Mouse (Mus musculus): ENCODE results near the gene Nufip1. TPM values are rescaled to one million over a fixed set of nuclear protein-coding genes. Genes with fewer than 3 reads are reported as not detected.

Gene Nufip1
- 16.8 and 17.5 TPM in 2 replicates for polyA plus RNA-seq (2015; fragmentation: Nextera tagmentation; extraction: Ambion mirVana)

- Histone ChIP-seq H3K9ac (replicated peaks; ENCODE audit: low read length) (peak within 1 kb of the TSS; percentile 94), H3K27me3 (ENCODE audit: insufficient read depth, low read length) (no peaks in the 10 kb centered on the region), H3K27ac (ENCODE audit: low read length) (peak within 1 kb of the TSS; percentile 80), H3K36me3 (ENCODE audit: insufficient read depth, low read length) (peaks cover 16% of the 10 kb centered on the region), H3K4me3 (ENCODE audit: low read length) (peak within 1 kb of the TSS; percentile 99), H3K9me3 (ENCODE audit: low read length) (no peaks in the 10 kb centered on the region), H3K4me1 (ENCODE audit: insufficient read depth, low read length) (peaks cover 15% of the 10 kb centered on the region), H3K4me2 (replicated peaks; ENCODE audit: low read depth, low read length) (peak within 1 kb of the TSS; percentile 92)
- ATAC-seq (ENCODE audit: low FRiP score, low TSS enrichment): peak; percentile 99
- under 1% methylated on average over 69 of the region's 69 CpGs for WGBS
Observed at GRCm38 (mm10) chr14:76110396-76111221, at the start of gene Nufip1, which contains the start of gene Gpalpp1. Nufip1 (plus strand) TSS chr14:76110891. Gpalpp1 (minus strand) TSS chr14:76110760.

GRCm38 (mm10) chr14:76067237-76067636 lies 43.5 kb upstream of the Nufip1 start:
- Histone ChIP-seq H3K9ac (replicated peaks; ENCODE audit: low read length) (no peak overlapping the region), H3K4me2 (replicated peaks; ENCODE audit: low read depth, low read length) (no peak overlapping the region), H3K36me3 (ENCODE audit: insufficient read depth, low read length) (no peaks in the 10 kb centered on the region), H3K27me3 (ENCODE audit: insufficient read depth, low read length) (no peaks in the 10 kb centered on the region), H3K27ac (ENCODE audit: low read length) (no peak overlapping the region), H3K4me1 (ENCODE audit: insufficient read depth, low read length) (no peaks in the 10 kb centered on the region), H3K4me3 (ENCODE audit: low read length) (no peak overlapping the region), H3K9me3 (ENCODE audit: low read length) (no peaks in the 10 kb centered on the region)
- no peak for ATAC-seq (ENCODE audit: low FRiP score, low TSS enrichment)
- whole genome bisulfite sequencing: 32% methylated on average over 1 of the region's 1 CpGs

DNA sequence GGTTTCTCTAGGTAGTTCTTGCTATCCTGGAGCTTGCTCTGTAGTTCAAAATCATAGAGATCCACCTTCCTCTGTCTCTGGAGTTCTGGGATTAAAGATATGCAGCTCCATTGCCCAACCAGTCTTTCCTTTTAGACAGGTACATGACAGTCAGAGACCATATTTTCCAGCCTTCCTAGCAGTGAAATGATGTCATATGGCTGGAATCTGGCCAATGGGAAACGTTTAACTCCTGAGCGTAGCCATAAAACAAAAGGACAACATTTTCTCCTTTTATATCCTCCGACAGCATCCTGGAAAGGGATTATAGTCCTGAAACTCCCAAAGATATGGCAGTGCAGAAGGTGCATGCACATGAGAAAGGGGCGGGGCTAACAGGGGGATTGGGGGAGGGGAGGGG lies 42.4 kb upstream of the Nufip1 start:
- WGBS: 59% methylated on average over 4 of the region's 4 CpGs
- no peak for ATAC-seq (ENCODE audit: low FRiP score, low TSS enrichment)

GRCm38 (mm10) chr14:76069296-76069695 lies 41.4 kb upstream of the Nufip1 start:
- no peaks in the 10 kb centered on the region for H3K4me1 ChIP-seq (ENCODE audit: insufficient read depth, low read length)
- H3K9ac ChIP-seq (replicated peaks; ENCODE audit: low read length): no peak overlapping the region
- no peaks in the 10 kb centered on the region for H3K36me3 ChIP-seq (ENCODE audit: insufficient read depth, low read length)
- WGBS: 64% methylated on average over 4 of the region's 4 CpGs
- no peak overlapping the region for H3K27ac ChIP-seq (ENCODE audit: low read length)
- no peaks in the 10 kb centered on the region for H3K27me3 ChIP-seq (ENCODE audit: insufficient read depth, low read length)
- no peak overlapping the region for H3K4me3 ChIP-seq (ENCODE audit: low read length)
- H3K9me3 ChIP-seq (ENCODE audit: low read length): no peaks in the 10 kb centered on the region
- H3K4me2 ChIP-seq (replicated peaks; ENCODE audit: low read depth, low read length): no peak overlapping the region
- ATAC-seq (ENCODE audit: low FRiP score, low TSS enrichment): no peak

More for the DNA sequence above, 42.4 kb upstream of the Nufip1 start:
- no peak overlapping the region for H3K4me2 ChIP-seq (replicated peaks; ENCODE audit: low read depth, low read length)
- H3K9ac ChIP-seq (replicated peaks; ENCODE audit: low read length): no peak overlapping the region
- H3K27ac ChIP-seq (ENCODE audit: low read length): no peak overlapping the region
- no peaks in the 10 kb centered on the region for H3K36me3 ChIP-seq (ENCODE audit: insufficient read depth, low read length)
- no peaks in the 10 kb centered on the region for H3K4me1 ChIP-seq (ENCODE audit: insufficient read depth, low read length)
- no peak overlapping the region for H3K4me3 ChIP-seq (ENCODE audit: low read length)
- H3K27me3 ChIP-seq (ENCODE audit: insufficient read depth, low read length): no peaks in the 10 kb centered on the region
- no peaks in the 10 kb centered on the region for H3K9me3 ChIP-seq (ENCODE audit: low read length)

DNA sequence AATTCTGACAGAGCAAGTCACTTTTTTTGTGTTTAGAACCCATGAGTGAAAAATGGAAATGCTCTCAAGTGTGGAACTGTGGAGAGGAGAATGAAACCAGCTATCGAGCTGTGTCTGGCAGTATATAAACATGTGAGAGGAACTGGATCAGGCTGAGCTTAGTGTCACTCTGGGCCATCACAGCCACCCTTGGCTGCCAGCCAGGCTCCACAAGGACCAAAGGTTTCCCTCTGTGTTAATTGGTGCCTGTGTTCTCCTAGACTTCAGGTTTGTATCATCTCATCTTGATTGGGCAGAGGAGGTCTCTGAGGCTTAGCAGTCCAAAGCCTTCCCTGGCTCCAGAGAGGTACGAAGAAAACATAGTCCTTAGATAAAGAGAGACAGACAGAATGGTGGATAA lies 38.1 kb upstream of the Nufip1 start:
- Histone ChIP-seq H3K4me3 (ENCODE audit: low read length) (no peak overlapping the region), H3K27ac (ENCODE audit: low read length) (no peak overlapping the region), H3K36me3 (ENCODE audit: insufficient read depth, low read length) (no peaks in the 10 kb centered on the region), H3K4me2 (replicated peaks; ENCODE audit: low read depth, low read length) (no peak overlapping the region), H3K4me1 (ENCODE audit: insufficient read depth, low read length) (no peaks in the 10 kb centered on the region), H3K9ac (replicated peaks; ENCODE audit: low read length) (no peak overlapping the region), H3K27me3 (ENCODE audit: insufficient read depth, low read length) (no peaks in the 10 kb centered on the region), H3K9me3 (ENCODE audit: low read length) (no peaks in the 10 kb centered on the region)
- ATAC-seq (ENCODE audit: low FRiP score, low TSS enrichment): no peak
- 67% methylated on average over 2 of the region's 2 CpGs for WGBS

- WGBS: 92% methylated on average over 1 of the region's 1 CpGs
- Histone ChIP-seq H3K36me3 (ENCODE audit: insufficient read depth, low read length) (no peaks in the 10 kb centered on the region), H3K27me3 (ENCODE audit: insufficient read depth, low read length) (no peaks in the 10 kb centered on the region), H3K4me1 (ENCODE audit: insufficient read depth, low read length) (no peaks in the 10 kb centered on the region), H3K27ac (ENCODE audit: low read length) (no peak overlapping the region), H3K9ac (replicated peaks; ENCODE audit: low read length) (no peak overlapping the region), H3K4me2 (replicated peaks; ENCODE audit: low read depth, low read length) (no peak overlapping the region), H3K4me3 (ENCODE audit: low read length) (no peak overlapping the region), H3K9me3 (ENCODE audit: low read length) (no peaks in the 10 kb centered on the region)
- ATAC-seq (ENCODE audit: low FRiP score, low TSS enrichment): no peak
Observed at GRCm38 (mm10) chr14:76074206-76074605, 36.5 kb upstream of the Nufip1 start.

GRCm38 (mm10) chr14:76075721-76076120 lies 35.0 kb upstream of the Nufip1 start:
- no peak overlapping the region for H3K4me2 ChIP-seq (replicated peaks; ENCODE audit: low read depth, low read length)
- H3K9ac ChIP-seq (replicated peaks; ENCODE audit: low read length): no peak overlapping the region
- no peak for ATAC-seq (ENCODE audit: low FRiP score, low TSS enrichment)
- no peak overlapping the region for H3K4me3 ChIP-seq (ENCODE audit: low read length)
- 69% methylated on average over 4 of the region's 4 CpGs for WGBS
- no peaks in the 10 kb centered on the region for H3K4me1 ChIP-seq (ENCODE audit: insufficient read depth, low read length)
- no peaks in the 10 kb centered on the region for H3K36me3 ChIP-seq (ENCODE audit: insufficient read depth, low read length)
- no peaks in the 10 kb centered on the region for H3K27me3 ChIP-seq (ENCODE audit: insufficient read depth, low read length)
- H3K27ac ChIP-seq (ENCODE audit: low read length): no peak overlapping the region
- H3K9me3 ChIP-seq (ENCODE audit: low read length): no peaks in the 10 kb centered on the region

DNA sequence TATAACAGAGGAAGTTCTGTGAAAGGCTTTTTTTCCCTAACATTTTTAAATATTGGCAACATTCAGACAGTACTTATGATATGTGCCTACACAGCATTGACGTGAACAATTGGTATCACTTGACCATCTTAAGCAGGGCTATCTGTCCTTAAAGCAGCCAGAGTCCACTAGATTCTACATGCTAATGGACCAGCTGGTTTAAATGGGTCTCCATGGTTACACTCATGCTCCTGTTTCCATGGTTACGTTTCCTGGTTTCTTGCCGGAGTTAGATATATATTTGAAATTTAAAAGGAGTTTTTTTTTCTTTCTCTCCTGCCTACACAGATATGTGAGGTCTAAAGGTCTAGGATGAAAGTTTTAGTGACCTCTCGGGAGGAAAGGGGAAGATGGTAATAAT lies 34.1 kb upstream of the Nufip1 start:
- WGBS: 74% methylated on average over 4 of the region's 4 CpGs
- no peak for ATAC-seq (ENCODE audit: low FRiP score, low TSS enrichment)

DNA sequence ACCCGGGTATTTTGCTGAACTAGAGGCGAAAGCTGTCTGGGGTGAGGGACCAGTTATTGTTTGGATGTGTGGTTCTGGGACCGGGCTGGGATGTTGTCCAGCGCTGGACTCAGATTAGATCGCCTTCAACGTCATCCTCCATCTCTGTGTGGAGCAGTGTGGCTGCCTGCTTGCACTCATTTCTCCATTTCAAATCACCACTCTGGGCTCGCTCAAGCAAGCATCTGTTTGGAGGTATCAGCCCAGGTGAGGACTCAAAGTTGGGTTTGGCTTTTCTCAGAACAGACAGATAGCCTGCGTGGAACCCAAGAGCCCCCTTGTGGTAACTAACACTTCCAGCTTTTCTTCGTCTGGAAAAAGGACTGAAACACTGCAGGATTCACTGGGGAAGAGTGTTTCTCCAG lies 33.6 kb upstream of the Nufip1 start:
- Histone ChIP-seq H3K27me3 (ENCODE audit: insufficient read depth, low read length) (no peaks in the 10 kb centered on the region), H3K9ac (replicated peaks; ENCODE audit: low read length) (no peak overlapping the region), H3K4me2 (replicated peaks; ENCODE audit: low read depth, low read length) (no peak overlapping the region), H3K4me1 (ENCODE audit: insufficient read depth, low read length) (no peaks in the 10 kb centered on the region), H3K9me3 (ENCODE audit: low read length) (no peaks in the 10 kb centered on the region), H3K27ac (ENCODE audit: low read length) (no peak overlapping the region), H3K4me3 (ENCODE audit: low read length) (no peak overlapping the region), H3K36me3 (ENCODE audit: insufficient read depth, low read length) (no peaks in the 10 kb centered on the region)
- WGBS: 54% methylated on average over 9 of the region's 9 CpGs
- ATAC-seq (ENCODE audit: low FRiP score, low TSS enrichment): no peak

More for the DNA sequence above, 34.1 kb upstream of the Nufip1 start:
- Histone ChIP-seq H3K4me1 (ENCODE audit: insufficient read depth, low read length) (no peaks in the 10 kb centered on the region), H3K36me3 (ENCODE audit: insufficient read depth, low read length) (no peaks in the 10 kb centered on the region), H3K4me2 (replicated peaks; ENCODE audit: low read depth, low read length) (no peak overlapping the region), H3K27ac (ENCODE audit: low read length) (no peak overlapping the region), H3K4me3 (ENCODE audit: low read length) (no peak overlapping the region), H3K9me3 (ENCODE audit: low read length) (no peaks in the 10 kb centered on the region), H3K9ac (replicated peaks; ENCODE audit: low read length) (no peak overlapping the region), H3K27me3 (ENCODE audit: insufficient read depth, low read length) (no peaks in the 10 kb centered on the region)

DNA sequence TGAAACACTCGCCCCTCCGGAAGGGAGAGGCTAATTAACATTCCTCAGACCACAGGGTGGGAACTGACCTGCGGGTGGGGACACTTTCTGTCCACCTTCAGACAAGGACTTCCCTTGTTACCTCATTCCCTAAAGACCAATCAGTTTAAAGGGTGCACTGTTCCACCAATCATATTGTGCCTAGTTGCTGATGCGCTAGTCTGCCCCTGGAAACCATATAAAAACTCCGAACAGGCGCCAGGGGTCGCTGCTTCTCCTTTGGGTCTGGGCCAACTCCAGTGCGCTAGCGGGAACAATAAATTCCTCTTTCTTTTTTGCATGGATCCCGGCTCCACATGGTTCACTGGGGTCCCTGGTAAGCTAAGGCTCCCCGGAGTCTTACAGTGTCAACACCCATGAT lies 29.2 kb upstream of the Nufip1 start:
- no peak overlapping the region for H3K4me2 ChIP-seq (replicated peaks; ENCODE audit: low read depth, low read length)
- H3K27me3 ChIP-seq (ENCODE audit: insufficient read depth, low read length): no peaks in the 10 kb centered on the region
- no peak for ATAC-seq (ENCODE audit: low FRiP score, low TSS enrichment)
- H3K4me1 ChIP-seq (ENCODE audit: insufficient read depth, low read length): no peaks in the 10 kb centered on the region
- no peak overlapping the region for H3K4me3 ChIP-seq (ENCODE audit: low read length)
- H3K27ac ChIP-seq (ENCODE audit: low read length): no peak overlapping the region
- 58% methylated on average over 11 of the region's 11 CpGs for WGBS
- H3K36me3 ChIP-seq (ENCODE audit: insufficient read depth, low read length): no peaks in the 10 kb centered on the region
- no peaks in the 10 kb centered on the region for H3K9me3 ChIP-seq (ENCODE audit: low read length)
- H3K9ac ChIP-seq (replicated peaks; ENCODE audit: low read length): no peak overlapping the region

All from kidney, embryonic 16.5 days (tissue).